Mouse (Mus musculus) liver, adult 2 months (tissue): ENCODE measurements around the gene Mmp13.

Experiments used
- CTCF ChIP-seq: fragments of 200-500 bp; IDR thresholded peaks from 2 replicates; pipeline ENCODE4 v1.5.1; 2011; ENCODE audit warnings: low read depth, low read length, control low read depth
- POLR2A ChIP-seq: fragments of 200-500 bp; IDR thresholded peaks from 2 replicates; pipeline ENCODE4 v1.6.1; 2011; ENCODE audit warnings: low read length, control low read depth; ENCODE audit not compliant: insufficient read depth; ENCODE audit errors: extremely low read depth

GRCm38 (mm10) chr9:7261667-7262066 is 10.6 kb upstream of the Mmp13 start:
- no peak for TF ChIP-seq POLR2A
- no peak for TF ChIP-seq CTCF
